Mouse (Mus musculus): ENCODE measurements around the gene A4gnt.

DNA sequence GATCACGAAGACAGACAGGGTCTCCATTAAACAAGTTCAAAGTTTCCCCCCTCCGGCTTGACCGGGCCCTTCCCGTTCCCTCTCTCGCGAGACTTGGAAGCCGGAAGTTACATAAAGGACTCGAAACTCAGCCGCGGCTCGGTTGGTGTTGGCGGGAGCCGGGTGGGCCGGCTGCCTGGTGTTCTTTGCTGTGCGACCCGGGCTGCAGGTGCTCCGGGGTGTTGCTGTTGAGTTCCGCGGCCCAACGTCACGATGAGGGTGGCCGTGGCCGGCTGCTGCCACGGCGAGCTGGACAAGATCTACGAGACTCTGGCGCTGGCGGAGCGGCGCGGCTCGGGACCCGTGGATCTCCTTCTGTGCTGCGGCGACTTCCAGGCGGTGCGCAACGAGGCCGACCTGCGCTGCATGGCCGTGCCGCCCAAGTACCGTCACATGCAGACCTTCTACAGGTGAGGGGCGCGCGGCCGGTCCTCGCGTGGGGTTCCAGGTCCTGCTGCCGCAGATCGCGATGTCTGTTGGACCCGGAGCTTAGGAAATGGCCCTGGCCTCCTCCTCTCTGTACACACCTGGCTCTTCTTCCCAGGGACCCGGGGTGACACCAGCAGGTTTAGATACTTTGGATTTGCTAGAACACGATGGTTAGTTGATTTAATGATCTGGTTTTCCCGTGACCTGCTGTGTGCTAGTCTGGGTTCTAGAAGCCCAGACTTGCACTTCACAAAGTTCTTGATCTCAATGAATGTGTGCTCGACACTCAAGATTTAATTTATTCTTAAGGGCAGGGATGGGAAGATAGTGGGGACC lies 36.4 kb upstream of the A4gnt start, which contains the start of gene Dbr1:
- TF ChIP-seq CTCF (IDR thresholded peaks at IDR 0.05; ENCODE audit: control insufficient read depth, insufficient read depth, insufficient read length) (no peak), MAX (IDR thresholded peaks at IDR 0.05) (no peak), USF1 (IDR thresholded peaks at IDR 0.05; ENCODE audit: low read depth) (no peak), MYOD1 (IDR thresholded peaks at IDR 0.05; ENCODE audit: control insufficient read depth, insufficient read length, low read depth) (no peak), CEBPB (IDR thresholded peaks at IDR 0.05; ENCODE audit: low read depth) (no peak), FOSL1 (IDR thresholded peaks at IDR 0.05; ENCODE audit: insufficient read depth, low read length, poor library complexity, severe bottlenecking) (no peak), MYOG (IDR thresholded peaks at IDR 0.05; ENCODE audit: control insufficient read depth, extremely low read depth, insufficient read length) (no peak)
